Mouse (Mus musculus) lung, postnatal 0 days (tissue): ENCODE measurements around the gene Ranbp3. TPM values are rescaled to one million over a fixed set of nuclear protein-coding genes. Genes with fewer than 3 reads are reported as not detected.

Source experiments
- ATAC-seq: fragments of 200-750 bp; cut with Nextera tagmentation; 2 replicates; pipeline ENCODE4 v1.8.0; 2017; ENCODE audit warnings: moderate library complexity
- DNase-seq: peaks from one replicate; pipeline ENCODE4 v3.0.0-alpha.2; 2016; ENCODE audit warnings: low spot score
- H3K27ac ChIP-seq: fragments of 300-500 bp; sonication (generic); 2 replicates; pipeline ENCODE4 v1.5.1; 2014; ENCODE audit warnings: antibody characterized with exemption, mild to moderate bottlenecking, low read length, mixed read lengths
- H3K27me3 ChIP-seq: fragments of 300-500 bp; sonication (generic); replicated peaks from 2 replicates; pipeline ENCODE4 v1.6.1; 2014; ENCODE audit warnings: low read length, mixed read lengths; ENCODE audit not compliant: insufficient read depth
- H3K36me3 ChIP-seq: fragments of 300-500 bp; sonication (generic); 2 replicates; pipeline ENCODE4 v1.6.1; 2014; ENCODE audit warnings: low read length, mixed read lengths; ENCODE audit not compliant: insufficient read depth
- H3K4me1 ChIP-seq: fragments of 300-500 bp; sonication (generic); 2 replicates; pipeline ENCODE4 v1.6.1; 2014; ENCODE audit warnings: antibody characterized with exemption, low read depth, low read length, mixed read lengths; ENCODE audit not compliant: insufficient read depth
- H3K4me2 ChIP-seq: fragments of 300-500 bp; sonication (generic); replicated peaks from 2 replicates; pipeline ENCODE4 v1.6.1; 2014; ENCODE audit warnings: low read depth, mild to moderate bottlenecking, low read length, moderate library complexity, mixed read lengths
- H3K4me3 ChIP-seq: fragments of 300-500 bp; sonication (generic); 2 replicates; pipeline ENCODE4 v1.5.1; 2014; ENCODE audit warnings: low read depth, low read length
- H3K9ac ChIP-seq: fragments of 300-500 bp; sonication (generic); replicated peaks from 2 replicates; pipeline ENCODE4 v1.6.1; 2014; ENCODE audit warnings: low read depth, mild to moderate bottlenecking
- H3K9me3 ChIP-seq: fragments of 300-500 bp; sonication (generic); 2 replicates; pipeline ENCODE4 v1.6.1; 2016; ENCODE audit warnings: low read length, mixed read lengths
- CTCF ChIP-seq: IDR thresholded peaks from 2 replicates; pipeline ENCODE4 v1.5.1; 2016; ENCODE audit warnings: antibody characterized with exemption, mild to moderate bottlenecking
- EP300 ChIP-seq: IDR thresholded peaks from 2 replicates; pipeline ENCODE4 v1.6.1; 2016; ENCODE audit warnings: antibody characterized with exemption, mild to moderate bottlenecking, control low read depth
- WGBS: fragments of 180-500 bp; shearing (Covaris S2); extraction: QIAGEN DNeasy Blood & Tissue Kit; methylation state at CpG from one replicate; pipeline ENCODE4 v1.1.7; 2014; 5-methylcytosine and 5-hydroxymethylcytosine counted together
- polyA plus RNA-seq: library from polyadenylated mRNA; unstranded; fragments of >200 nt; fragmentation: Nextera tagmentation; extraction: Ambion mirVana; gene quantifications from 2 replicates; pipeline ENCODE4 v1.2.1, GENCODE M21; 2015

Gene Ranbp3
- polyA plus RNA-seq, 1 experiment from 2014 or later, result 42.6 TPM

DNA sequence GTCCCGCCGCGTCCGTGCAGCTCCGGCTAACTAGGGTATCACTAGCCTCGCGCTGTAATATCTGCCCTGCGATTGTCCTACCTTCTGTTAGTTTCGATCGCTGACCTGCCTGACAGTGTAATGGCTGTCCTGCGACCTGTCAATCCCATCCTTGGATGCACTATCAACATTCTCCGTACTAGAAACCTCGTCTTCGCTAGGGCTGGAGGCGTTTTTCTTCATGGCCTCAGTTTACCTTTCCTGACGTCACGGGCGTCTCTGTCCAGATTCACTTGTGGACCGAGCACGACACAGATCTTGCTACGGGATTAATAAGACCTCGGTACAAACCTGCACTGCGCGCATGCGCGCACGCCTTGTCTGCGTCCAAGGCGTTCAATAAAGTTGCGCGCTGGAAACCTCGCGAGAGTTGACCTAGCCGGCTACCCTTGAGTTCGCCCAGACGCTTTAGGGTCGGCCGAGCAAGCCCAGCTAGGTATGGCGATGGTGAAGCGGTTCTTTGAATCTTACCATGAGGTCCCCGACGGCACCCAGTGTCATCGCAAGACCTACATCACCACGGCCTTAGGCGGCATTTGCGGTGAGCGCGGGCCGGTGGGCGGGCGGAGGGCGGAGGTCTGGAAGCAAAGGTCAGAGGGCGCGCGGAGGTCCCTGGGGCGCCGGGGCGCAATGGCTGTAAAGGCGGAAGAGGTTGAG lies 44.4 kb downstream of the Ranbp3 start, which contains the start of the genes Ndufa11 and Vmac:
Gene Ndufa11, plus strand, starts transcription at position 405 of the 696 bp plus-strand sequence.
Gene Vmac, minus strand, starts transcription at position 660 of the 696 bp plus-strand sequence.
- H3K4me3 ChIP-seq, result peak within 1 kb of the TSS; percentile 85
- peak; percentile 78 for ATAC-seq
- TF ChIP-seq CTCF (no peak), EP300 (peak; percentile 95)
- under 1% methylated on average over 59 of the region's 59 CpGs for WGBS
- H3K4me2 ChIP-seq, result peak within 1 kb of the TSS; percentile 81
- 0 out of 2 replicates have a peak, but pooled peaks cover 2% of the 10 kb centered on the region for H3K36me3 ChIP-seq
- H3K27ac ChIP-seq, result peak within 1 kb of the TSS; percentile 72
- H3K27me3 ChIP-seq, result no peaks in the 10 kb centered on the region
- H3K4me1 ChIP-seq, result peaks cover 12% of the 10 kb centered on the region; the same call in 1 of the 2 replicates
- peak; percentile 98 for DNase-seq
- H3K9me3 ChIP-seq, result no peaks in the 10 kb centered on the region
- peak within 1 kb of the TSS; percentile 94 for H3K9ac ChIP-seq

DNA sequence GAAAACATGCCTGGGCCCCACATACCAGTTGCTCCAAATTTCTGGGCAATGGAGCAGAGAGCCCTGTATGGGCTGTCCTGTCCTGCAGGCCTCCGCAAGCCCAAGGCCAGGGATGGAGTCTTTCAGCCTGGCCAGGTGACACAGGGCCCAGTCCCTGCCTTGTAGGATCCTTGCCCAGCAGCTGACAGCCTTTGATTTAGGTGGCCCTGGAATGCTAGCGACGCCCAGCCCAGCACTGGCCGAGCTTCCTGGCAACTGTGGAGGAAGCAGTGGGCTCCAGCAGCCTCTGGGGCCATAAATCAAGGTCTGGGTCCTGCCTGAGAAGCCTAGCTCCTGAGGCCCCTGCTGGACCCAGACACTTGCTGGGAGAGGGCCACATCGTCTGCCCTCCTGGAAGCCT lies 49.3 kb downstream of the Ranbp3 start:
- DNase-seq (no peak), ATAC-seq (no peak)
- Histone ChIP-seq H3K36me3 (peaks cover 6% of the 10 kb centered on the region; the same call in 1 of the 2 replicates), H3K27ac (no peak overlapping the region), H3K27me3 (no peaks in the 10 kb centered on the region), H3K4me3 (no peak overlapping the region), H3K4me2 (no peak overlapping the region), H3K4me1 (peaks cover 3% of the 10 kb centered on the region; the same call in 1 of the 2 replicates), H3K9me3 (no peaks in the 10 kb centered on the region), H3K9ac (no peak overlapping the region)
- 65% methylated on average over 5 of the region's 5 CpGs for WGBS
- TF ChIP-seq CTCF, result no peak
- TF ChIP-seq EP300, result no peak

DNA sequence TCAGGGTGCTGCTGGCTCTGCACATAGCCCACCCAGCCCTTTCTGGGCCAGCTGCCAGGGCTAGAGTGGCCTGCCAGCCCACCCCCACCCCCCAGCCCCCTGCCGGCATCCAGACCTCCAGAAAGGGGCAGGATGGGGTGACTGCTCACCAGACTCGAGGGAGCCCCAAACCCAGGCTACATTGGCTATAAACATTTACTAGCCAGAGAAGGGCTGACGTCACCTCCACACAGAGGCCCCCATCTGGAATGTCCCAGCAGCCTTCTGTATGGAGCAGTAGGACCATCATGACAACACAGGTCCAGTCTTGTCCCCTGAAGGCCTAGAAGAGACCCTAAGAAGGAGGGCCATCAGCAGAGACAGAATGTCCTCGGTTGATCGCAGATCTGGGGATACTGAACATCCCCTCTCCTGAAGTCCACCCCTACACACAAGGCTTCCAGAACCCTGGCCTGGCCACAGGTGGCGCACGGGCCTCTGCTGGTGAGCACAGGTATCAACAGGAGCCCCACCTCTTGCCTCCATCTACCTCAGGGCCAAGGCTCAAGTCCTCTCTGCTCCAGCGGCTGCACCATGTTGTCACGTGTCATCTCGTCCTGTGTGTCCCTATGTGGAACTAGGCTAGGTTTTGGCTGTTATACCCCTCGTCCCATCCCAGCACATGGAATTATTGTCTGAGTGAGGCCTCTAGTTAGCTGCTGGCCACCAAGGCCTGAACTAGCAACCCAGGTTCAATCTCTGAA lies 50.5 kb downstream of the Ranbp3 start:
- WGBS, result 76% methylated on average over 11 of the region's 11 CpGs
- H3K9ac ChIP-seq, result no peak overlapping the region
- H3K27ac ChIP-seq, result no peak overlapping the region

DNA sequence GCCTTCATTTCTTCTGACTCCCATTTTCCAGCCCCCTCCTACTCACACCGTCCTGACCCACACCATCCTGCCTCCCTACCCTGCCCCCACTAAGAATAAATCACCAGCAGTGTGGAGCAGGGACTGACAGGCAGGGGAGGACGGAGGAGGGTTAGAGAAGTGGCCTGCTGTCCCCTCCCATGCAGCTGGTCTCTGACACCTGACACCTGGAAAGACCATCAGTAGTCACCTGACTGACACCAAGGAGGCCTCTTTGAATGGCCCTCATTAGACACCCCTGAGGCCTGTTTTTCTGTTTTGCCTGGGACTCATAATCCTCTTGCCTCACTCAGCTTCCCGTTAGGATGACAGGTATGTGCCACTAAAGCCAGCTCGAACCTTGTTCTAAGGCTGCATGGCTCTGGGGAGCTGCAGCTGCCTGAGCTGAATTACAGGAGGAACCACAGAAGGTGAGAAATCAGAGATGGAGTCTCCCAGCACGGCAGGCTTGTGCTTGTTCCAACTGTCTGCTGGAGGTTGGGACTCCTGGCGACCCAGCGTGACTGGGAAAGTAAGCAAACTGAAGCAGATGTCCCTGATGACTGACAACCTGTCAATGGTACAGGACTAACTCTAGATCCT lies 54.0 kb downstream of the Ranbp3 start:
- Histone ChIP-seq H3K4me1 (no peaks in the 10 kb centered on the region), H3K27ac (no peak overlapping the region), H3K9me3 (no peaks in the 10 kb centered on the region), H3K4me2 (no peak overlapping the region), H3K27me3 (no peaks in the 10 kb centered on the region), H3K36me3 (peaks cover 6% of the 10 kb centered on the region; the same call in 1 of the 2 replicates), H3K9ac (no peak overlapping the region), H3K4me3 (no peak overlapping the region)
- TF ChIP-seq EP300 (no peak), CTCF (no peak)
- DNase-seq (no peak), ATAC-seq (no peak)
- WGBS, result 21% methylated on average over 7 of the region's 7 CpGs

More for the DNA sequence above, 50.5 kb downstream of the Ranbp3 start:
- DNase-seq, result no peak
- H3K4me2 ChIP-seq, result no peak overlapping the region
- TF ChIP-seq CTCF (no peak), EP300 (no peak)
- no peak for ATAC-seq
- H3K36me3 ChIP-seq, result peaks cover 6% of the 10 kb centered on the region; the same call in 1 of the 2 replicates
- H3K9me3 ChIP-seq, result no peaks in the 10 kb centered on the region
- no peaks in the 10 kb centered on the region for H3K27me3 ChIP-seq
- H3K4me1 ChIP-seq, result peaks cover under 1% of the 10 kb centered on the region; the same call in 1 of the 2 replicates
- H3K4me3 ChIP-seq, result no peak overlapping the region

DNA sequence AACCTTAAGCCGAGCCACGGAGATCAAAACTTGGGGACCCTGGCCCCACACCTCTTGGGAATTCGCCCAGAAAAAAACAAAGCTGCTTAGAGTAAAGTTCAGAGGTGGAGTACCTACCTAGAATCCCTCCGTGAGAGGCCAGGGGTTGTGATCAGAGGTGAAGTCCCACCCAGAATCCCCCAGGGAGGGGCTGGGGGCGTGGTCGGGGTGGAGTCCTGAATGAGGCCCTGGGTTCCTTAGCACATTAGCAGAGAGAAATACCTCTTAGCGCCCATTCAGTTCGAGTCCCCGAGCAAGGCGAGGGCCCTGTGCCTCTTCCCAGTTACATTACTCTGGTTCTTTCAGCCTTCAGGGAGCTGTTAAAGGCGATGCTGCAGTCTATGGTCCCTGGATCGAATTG lies 54.6 kb downstream of the Ranbp3 start:
- H3K4me3 ChIP-seq, result no peak overlapping the region
- H3K27me3 ChIP-seq, result no peaks in the 10 kb centered on the region
- TF ChIP-seq EP300 (no peak), CTCF (no peak)
- no peak for ATAC-seq
- H3K27ac ChIP-seq, result no peak overlapping the region
- no peaks in the 10 kb centered on the region for H3K4me1 ChIP-seq
- WGBS, result 13% methylated on average over 12 of the region's 12 CpGs
- H3K9me3 ChIP-seq, result no peaks in the 10 kb centered on the region
- H3K9ac ChIP-seq, result no peak overlapping the region
- H3K4me2 ChIP-seq, result no peak overlapping the region
- DNase-seq, result no peak
- H3K36me3 ChIP-seq, result peaks cover 3% of the 10 kb centered on the region; the same call in 1 of the 2 replicates

DNA sequence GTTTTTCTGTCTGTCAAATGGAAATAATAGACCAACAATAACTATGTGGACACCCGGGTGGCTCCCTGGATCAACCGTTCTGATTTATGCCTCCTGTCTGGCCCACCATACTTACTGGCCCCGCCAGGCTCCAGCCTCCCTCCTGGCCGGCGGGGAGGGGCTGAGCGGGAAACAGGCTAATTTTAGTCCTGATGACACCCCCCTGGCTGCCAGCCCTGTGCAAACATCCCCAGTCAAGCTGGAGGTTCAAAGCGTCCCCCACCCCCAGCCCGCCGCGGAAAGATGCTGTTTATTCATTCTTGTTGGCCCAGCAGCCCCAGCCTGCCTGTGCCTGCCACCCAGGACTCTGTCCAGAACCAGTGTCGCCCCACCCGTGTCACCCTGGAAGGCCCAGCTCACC lies 55.0 kb downstream of the Ranbp3 start:
- DNase-seq (peak; percentile 52), ATAC-seq (peak; percentile 76)
- no peak for TF ChIP-seq EP300
- no peak for TF ChIP-seq CTCF
- WGBS, result 6% methylated on average over 12 of the region's 12 CpGs
- Histone ChIP-seq H3K4me1 (no peaks in the 10 kb centered on the region), H3K36me3 (no peaks in the 10 kb centered on the region; the same call in 1 of the 2 replicates), H3K27me3 (no peaks in the 10 kb centered on the region), H3K4me3 (no peak overlapping the region), H3K9me3 (no peaks in the 10 kb centered on the region), H3K4me2 (no peak overlapping the region), H3K9ac (no peak overlapping the region), H3K27ac (no peak overlapping the region)
